Mouse (Mus musculus) spleen, adult 2 months (tissue): ENCODE measurements around the gene Lmf1. TPM values are rescaled to one million over a fixed set of nuclear protein-coding genes. Genes with fewer than 3 reads are reported as not detected.

Source experiments
- DNase-seq, 2 experiments: peaks; one replicate each; pipeline versions ENCODE4 v3.0.0 to v3.0.0-alpha.2; 2012 to 2021; ENCODE audit warnings: low spot score in 2 of 2, low read depth in 1 of 2
- H3K27ac ChIP-seq: fragments of 200-500 bp; 2 replicates; pipeline ENCODE4 v1.5.1; 2012; ENCODE audit warnings: low read length, inconsistent platforms; ENCODE audit not compliant: insufficient read depth
- H3K27me3 ChIP-seq: fragments of 200-500 bp; 2 replicates; pipeline ENCODE4 v1.6.1; 2012; ENCODE audit warnings: mild to moderate bottlenecking, moderate library complexity, low read length, inconsistent platforms; ENCODE audit not compliant: control insufficient read depth, insufficient read depth
- H3K36me3 ChIP-seq: fragments of 200-500 bp; 2 replicates; pipeline ENCODE4 v1.6.1; 2012; ENCODE audit warnings: mild to moderate bottlenecking, low read length, inconsistent platforms; ENCODE audit not compliant: control insufficient read depth, insufficient read depth
- H3K4me1 ChIP-seq: fragments of 200-500 bp; 2 replicates; pipeline ENCODE4 v1.6.1; 2011; ENCODE audit warnings: inconsistent platforms; ENCODE audit not compliant: control insufficient read depth, insufficient read depth, insufficient read length
- H3K4me3 ChIP-seq: fragments of 200-500 bp; 2 replicates; pipeline ENCODE4 v1.5.1; 2011; ENCODE audit warnings: mild to moderate bottlenecking, inconsistent platforms; ENCODE audit not compliant: insufficient read depth, insufficient read length; ENCODE audit errors: extremely low read depth
- CTCF ChIP-seq: fragments of 200-500 bp; IDR thresholded peaks from 2 replicates; pipeline ENCODE4 v1.5.1; 2011; ENCODE audit warnings: mild to moderate bottlenecking, inconsistent platforms; ENCODE audit not compliant: insufficient read depth, insufficient read length, insufficient replicate concordance; ENCODE audit errors: extremely low read depth
- POLR2A ChIP-seq: fragments of 200-500 bp; IDR thresholded peaks from 2 replicates; pipeline ENCODE4 v1.6.1; 2011; ENCODE audit warnings: low read depth, low read length, inconsistent platforms
- WGBS: fragments of 180-500 bp; shearing (Covaris S2); methylation state at CpG from one replicate; pipeline ENCODE4 v1.1.7; 2018; 5-methylcytosine and 5-hydroxymethylcytosine counted together
- polyA plus RNA-seq: library from polyadenylated mRNA; depleted of rRNA; stranded (reverse); fragments of >200 nt; gene quantifications from 2 replicates; pipeline ENCODE4 v1.2.3, GENCODE M21; 2012

Gene Lmf1
- polyA plus RNA-seq, 1 experiment: 15.6 TPM

- TF ChIP-seq CTCF: no peak
- no peak for TF ChIP-seq POLR2A
These were observed 73.4 kb downstream of the Lmf1 start for GRCm38 (mm10) chr17:25652272-25652671.

GRCm38 (mm10) chr17:25656142-25656825 lies 77.4 kb downstream of the Lmf1 start:
- TF ChIP-seq POLR2A (no peak), CTCF (no peak)
- DNase-seq: no peak
- WGBS: 88% methylated on average over 12 of the region's 12 CpGs
- no peak overlapping the region for H3K27ac ChIP-seq
- H3K4me1 ChIP-seq: no peaks in the 10 kb centered on the region
- H3K27me3 ChIP-seq: no peaks in the 10 kb centered on the region
- no peak overlapping the region for H3K4me3 ChIP-seq
- peaks cover 12% of the 10 kb centered on the region for H3K36me3 ChIP-seq

More at GRCm38 (mm10) chr17:25652272-25652671, 73.4 kb downstream of the Lmf1 start:
- Histone ChIP-seq H3K27me3 (no peaks in the 10 kb centered on the region), H3K4me3 (no peak overlapping the region), H3K4me1 (no peaks in the 10 kb centered on the region), H3K36me3 (peaks cover 14% of the 10 kb centered on the region), H3K27ac (no peak overlapping the region)
- 87% methylated on average over 8 of the region's 8 CpGs for WGBS
- DNase-seq: no peak

GRCm38 (mm10) chr17:25656826-25657189 lies 77.9 kb downstream of the Lmf1 start:
- Histone ChIP-seq H3K27ac (no peak overlapping the region), H3K27me3 (no peaks in the 10 kb centered on the region), H3K36me3 (peaks cover 12% of the 10 kb centered on the region), H3K4me3 (no peak overlapping the region), H3K4me1 (no peaks in the 10 kb centered on the region)
- TF ChIP-seq CTCF: no peak
- TF ChIP-seq POLR2A: no peak
- no peak for DNase-seq
- 66% methylated on average over 3 of the region's 3 CpGs for WGBS

GRCm38 (mm10) chr17:25663213-25663835 lies 84.4 kb downstream of the Lmf1 start:
- H3K27me3 ChIP-seq: no peaks in the 10 kb centered on the region
- no peaks in the 10 kb centered on the region for H3K36me3 ChIP-seq
- TF ChIP-seq CTCF: no peak
- TF ChIP-seq POLR2A: no peak
- H3K27ac ChIP-seq: no peak overlapping the region
- H3K4me3 ChIP-seq: no peak overlapping the region
- no peak for DNase-seq
- no peaks in the 10 kb centered on the region for H3K4me1 ChIP-seq
- 58% methylated on average over 12 of the region's 12 CpGs for WGBS

GRCm38 (mm10) chr17:25665485-25665884 lies 86.6 kb downstream of the Lmf1 start:
- Histone ChIP-seq H3K4me3 (no peak overlapping the region), H3K36me3 (no peaks in the 10 kb centered on the region), H3K4me1 (no peaks in the 10 kb centered on the region), H3K27ac (no peak overlapping the region), H3K27me3 (no peaks in the 10 kb centered on the region)
- no peak for DNase-seq
- 88% methylated on average over 6 of the region's 6 CpGs for WGBS
- TF ChIP-seq CTCF: no peak

GRCm38 (mm10) chr17:25665891-25666290 lies 87.0 kb downstream of the Lmf1 start:
- H3K4me1 ChIP-seq: no peaks in the 10 kb centered on the region
- H3K36me3 ChIP-seq: no peaks in the 10 kb centered on the region
- no peak for DNase-seq
- 69% methylated on average over 8 of the region's 8 CpGs for WGBS
- no peak overlapping the region for H3K27ac ChIP-seq
- TF ChIP-seq CTCF (no peak), POLR2A (no peak)
- no peak overlapping the region for H3K4me3 ChIP-seq
- no peaks in the 10 kb centered on the region for H3K27me3 ChIP-seq

- Histone ChIP-seq H3K36me3 (no peaks in the 10 kb centered on the region), H3K4me3 (no peak overlapping the region), H3K27me3 (no peaks in the 10 kb centered on the region), H3K27ac (no peak overlapping the region), H3K4me1 (no peaks in the 10 kb centered on the region)
- DNase-seq: no peak
- 74% methylated on average over 7 of the region's 7 CpGs for WGBS
- TF ChIP-seq POLR2A (no peak), CTCF (no peak)
These were observed 89.7 kb downstream of the Lmf1 start for GRCm38 (mm10) chr17:25668481-25669055.
